Mouse (Mus musculus) natural killer cell, adult 2 months (primary cell): ENCODE results near the gene Lactb.

Experiments
- DNase-seq, 2 experiments: peaks; one replicate each; pipeline ENCODE4 v3.0.0; 2022; ENCODE audit warnings: low spot score in 2 of 2

The Lactb gene

DNA sequence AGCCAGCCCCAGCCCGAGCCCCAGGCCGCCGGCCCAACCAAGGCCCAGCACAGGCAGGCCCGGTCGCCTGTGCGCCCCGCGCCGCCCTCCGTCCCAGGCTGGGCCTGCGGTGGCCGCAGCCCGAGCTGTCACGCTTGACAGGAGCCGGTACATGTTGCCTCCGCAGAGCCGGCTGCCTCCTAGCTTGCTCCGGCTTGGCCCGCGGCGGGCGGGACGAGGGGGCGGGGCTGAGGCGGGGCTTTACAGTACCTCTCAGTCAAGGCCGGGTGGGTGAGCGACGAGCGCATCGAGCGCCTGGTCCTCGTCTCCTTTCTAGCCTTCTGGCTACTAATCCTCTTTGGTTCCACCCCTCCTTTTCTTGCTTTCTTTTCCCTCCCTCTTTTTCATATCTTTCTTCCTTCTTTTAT lies at the start of gene Lactb:
TSS of gene Lactb (minus strand) at position 246 of the 407 bp plus-strand sequence.
- DNase-seq, result peak; percentile 89 to 91

DNA sequence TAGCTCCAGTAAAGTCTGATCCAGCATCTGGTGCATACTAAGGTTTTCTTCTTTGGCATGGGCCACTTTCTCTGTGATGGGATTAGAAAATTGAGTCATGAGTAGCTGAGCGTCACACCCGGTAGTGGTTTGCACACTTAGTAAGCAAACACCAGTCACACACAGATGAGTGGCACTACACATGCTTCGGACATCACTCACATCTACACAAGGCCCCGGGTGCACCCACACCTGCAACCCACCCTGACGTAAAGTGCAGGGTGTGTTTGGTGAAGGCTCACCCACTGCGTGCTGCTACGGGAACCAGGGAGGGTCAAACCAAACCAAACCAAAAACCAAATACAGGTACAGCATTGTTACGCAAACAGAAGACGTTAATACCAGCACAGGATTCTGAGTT lies 48.1 kb upstream of the Lactb start:
- no peak for DNase-seq

DNA sequence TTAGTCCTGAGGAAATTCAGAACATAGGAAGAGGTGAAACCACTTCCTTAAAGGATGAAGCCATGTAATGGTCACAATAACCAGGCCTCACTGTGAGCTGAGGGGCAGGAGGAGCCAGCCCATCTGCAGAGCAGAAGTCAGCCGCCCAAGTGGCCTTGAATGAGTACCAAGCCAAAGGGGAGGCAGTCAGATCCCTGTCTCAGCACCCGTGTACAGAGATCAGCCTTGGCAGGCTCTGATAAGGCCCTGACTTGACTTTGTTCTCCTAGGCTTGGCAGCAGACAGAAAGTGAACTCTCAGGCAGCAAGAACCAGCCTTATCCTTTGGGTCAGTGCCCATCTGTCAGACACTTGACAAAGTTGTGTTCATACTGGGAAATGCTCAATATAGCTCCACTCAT lies 44.8 kb upstream of the Lactb start:
- no peak for DNase-seq

DNA sequence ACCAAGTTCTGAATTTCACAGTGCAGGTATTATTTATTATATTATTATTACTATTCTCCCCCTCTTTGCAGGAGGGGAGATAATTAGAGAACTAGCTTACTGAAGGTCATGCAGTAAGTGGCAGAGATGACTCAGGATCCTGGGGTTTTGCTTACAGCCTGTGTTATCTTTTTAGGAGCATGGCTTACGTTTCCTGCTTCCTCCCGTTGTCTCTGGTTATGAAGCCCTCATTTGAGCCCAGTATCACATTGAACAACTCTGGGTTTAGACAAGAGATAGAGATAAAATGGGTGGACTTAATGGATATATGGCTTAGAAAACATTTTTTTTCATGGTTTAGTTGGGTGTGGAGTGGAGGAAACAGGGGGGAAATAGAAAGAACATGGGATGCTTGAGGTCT lies 38.2 kb upstream of the Lactb start:
- DNase-seq, result no peak

DNA sequence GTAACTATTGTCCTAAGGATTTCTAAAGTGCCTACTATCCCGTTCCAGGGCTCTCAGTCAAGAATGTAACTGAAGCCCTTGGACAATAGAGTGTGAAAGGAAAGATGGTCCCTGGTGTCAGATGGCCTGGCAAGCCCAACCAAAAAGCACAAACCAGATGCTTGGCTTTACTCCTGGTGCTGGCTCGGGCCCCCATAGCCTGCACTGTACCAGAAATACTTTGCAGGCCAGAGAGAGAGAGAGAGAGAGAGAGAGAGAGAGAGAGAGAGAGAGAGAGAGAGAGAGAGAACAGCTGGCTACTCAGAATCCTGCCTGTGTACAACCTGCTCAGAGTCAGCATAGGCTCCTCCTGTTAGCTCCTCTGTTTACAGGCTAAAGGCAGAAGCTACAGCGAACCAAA lies 37.2 kb upstream of the Lactb start:
- no peak for DNase-seq

DNA sequence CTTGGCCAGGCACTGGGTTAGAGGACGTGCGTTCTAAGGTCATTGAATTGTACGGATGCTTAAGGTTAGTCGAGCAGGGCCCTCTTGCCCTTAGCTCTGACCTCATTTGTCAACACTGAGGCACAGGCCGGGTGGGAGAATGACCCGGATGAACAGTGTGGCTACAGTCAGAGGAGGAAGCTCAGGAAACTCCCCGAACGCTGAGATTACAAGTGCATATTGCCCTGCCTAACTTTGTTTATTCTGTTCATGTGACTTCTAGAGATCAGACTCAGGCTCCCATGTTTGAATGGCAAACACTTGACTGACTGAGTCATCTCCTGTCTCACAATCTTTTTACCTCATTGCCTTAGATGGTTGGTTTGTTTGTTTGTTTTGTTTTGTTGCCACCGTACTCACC lies 36.2 kb upstream of the Lactb start:
- no peak for DNase-seq

DNA sequence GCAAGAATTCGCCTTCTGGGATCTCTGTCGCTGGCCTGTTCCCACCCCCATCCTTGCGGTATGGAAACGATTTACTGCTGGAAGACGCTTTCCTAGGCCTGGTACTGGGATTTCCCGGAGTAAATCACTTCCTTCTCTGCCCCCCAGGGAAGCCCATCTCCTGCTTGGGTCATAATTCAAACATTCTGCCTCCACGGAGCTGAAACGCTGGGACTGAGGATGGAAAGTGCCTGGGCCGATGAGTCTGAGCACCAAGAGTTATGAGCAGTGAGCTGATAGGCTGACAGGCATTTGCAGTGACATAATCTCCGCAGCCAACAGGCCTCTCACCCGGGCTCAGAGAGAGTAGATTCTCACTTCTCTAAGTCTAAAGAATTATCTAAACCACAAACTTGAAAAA lies 33.5 kb upstream of the Lactb start:
- DNase-seq, result no peak

DNA sequence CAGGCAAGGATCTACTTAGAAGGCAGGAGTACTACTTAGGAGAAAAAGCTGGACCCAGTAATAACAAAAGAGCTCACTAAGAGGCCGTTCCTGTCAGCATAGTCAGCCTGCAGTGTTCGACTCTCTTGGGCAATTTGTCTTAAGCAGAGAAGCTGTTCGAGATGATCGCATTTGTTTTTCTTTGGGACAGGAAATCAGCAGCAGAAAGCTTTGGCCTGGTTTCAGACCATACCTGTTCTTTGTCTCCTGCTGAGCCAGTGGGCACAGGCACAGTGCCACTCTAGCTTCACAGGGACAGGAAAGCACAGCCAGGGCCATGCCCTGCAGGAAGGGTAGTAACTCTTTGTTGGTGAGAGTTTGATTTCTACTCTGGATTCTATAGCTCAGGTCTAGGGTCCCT lies 31.1 kb upstream of the Lactb start:
- no peak for DNase-seq

DNA sequence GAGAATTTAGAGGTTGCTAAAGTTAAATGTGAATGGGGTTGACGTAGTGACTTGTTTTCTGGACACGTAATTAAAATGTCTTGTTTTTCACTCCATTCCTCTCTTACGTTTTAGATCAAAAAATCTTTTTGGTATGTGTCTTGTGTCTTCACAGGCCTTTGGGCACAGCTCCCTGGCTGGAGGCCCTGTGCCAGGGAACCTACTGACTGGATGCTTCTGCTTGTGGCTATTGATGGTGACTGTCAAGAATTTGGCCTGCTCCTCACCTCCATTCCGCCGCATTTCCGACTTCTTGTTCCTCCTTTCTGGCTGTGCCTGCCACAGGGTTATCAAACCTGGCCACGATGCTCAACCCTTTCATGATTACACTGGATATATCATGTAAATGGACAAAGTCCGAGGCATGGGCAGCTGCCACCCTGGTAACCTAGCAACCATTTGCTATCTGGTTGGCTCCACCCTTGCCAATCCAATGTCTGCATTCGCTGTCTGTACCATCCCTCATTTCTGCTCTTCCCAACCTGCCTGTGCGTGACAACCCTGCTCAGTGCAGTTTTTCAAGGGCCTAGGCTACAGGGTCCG lies 30.0 kb upstream of the Lactb start:
- DNase-seq, result no peak

DNA sequence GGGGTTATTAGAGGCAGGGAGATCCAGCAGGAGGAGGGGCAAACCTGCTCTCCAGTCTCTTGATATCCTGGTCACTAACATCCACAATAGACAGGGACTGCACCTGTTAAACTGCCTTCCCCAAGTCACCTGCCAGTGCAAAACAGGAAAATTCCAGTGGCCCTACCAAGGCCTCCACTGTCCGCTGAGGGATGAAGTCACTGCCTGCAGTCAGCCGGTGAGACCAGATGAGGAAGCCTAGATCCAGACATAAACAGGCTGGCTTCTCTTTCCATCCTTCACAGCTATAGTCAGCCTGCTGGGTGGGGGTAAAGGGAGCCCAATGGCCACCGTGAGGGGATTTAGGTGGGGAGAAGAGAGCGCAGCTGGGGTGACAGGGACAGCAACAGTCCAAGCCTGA lies 28.4 kb upstream of the Lactb start:
- no peak for DNase-seq

DNA sequence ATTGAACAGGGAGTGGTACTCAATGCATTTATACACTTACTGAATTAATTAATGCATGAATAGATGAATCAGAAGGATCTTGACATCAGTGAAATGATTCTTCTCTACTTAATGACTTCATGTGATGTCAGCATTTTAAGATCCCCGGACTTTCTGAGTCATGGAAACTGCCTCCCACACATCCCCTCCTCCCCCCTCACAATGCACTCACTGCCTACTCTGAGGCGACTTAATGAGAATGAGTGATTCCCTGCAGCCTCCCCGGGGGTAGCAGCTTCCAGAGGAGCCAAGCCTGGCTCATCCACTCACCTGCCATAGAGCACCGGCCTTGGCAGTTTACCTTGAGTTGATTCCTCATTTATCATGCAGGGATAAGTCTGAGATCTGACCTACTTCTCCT lies 27.9 kb upstream of the Lactb start:
- DNase-seq, result no peak

DNA sequence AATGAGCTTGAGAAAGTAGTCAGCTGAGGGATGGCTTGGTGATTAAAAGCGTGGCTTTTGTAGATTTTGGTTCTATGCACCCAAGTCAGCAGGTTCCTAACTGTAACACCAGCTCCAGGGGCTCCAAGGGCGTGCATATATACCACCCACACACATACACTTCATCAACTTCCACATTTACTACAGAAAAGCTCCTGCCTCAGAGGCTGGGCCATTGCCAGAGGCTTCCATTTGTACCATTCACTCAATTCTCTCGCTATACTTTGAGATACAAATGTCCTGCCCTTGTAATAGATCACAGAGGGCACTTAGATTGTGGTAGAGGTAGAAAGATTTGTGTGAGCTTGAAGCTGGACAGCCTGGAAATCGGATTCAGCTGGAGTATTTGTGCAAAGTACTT lies 26.2 kb upstream of the Lactb start:
- DNase-seq, result no peak

DNA sequence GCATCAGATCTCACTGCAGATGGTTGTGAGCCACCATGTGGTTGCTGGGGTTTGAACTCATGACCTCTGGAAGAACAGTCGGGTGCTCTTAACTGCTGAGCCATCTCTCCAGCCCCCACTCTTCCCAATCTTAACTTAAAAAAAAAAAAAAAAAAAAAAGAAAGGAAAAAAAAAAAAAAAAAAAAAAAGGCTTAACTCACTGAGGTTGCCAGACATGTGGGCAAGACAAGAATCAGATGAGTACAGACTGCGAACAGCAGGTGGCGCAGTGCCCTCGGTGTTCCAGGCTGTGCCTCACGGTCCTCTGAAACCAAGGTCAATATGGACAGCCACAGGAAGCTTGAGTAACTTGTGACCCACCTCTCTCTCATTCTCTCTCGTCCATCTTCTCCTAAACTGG lies 25.8 kb upstream of the Lactb start:
- peak; percentile 57 to 71 for DNase-seq

DNA sequence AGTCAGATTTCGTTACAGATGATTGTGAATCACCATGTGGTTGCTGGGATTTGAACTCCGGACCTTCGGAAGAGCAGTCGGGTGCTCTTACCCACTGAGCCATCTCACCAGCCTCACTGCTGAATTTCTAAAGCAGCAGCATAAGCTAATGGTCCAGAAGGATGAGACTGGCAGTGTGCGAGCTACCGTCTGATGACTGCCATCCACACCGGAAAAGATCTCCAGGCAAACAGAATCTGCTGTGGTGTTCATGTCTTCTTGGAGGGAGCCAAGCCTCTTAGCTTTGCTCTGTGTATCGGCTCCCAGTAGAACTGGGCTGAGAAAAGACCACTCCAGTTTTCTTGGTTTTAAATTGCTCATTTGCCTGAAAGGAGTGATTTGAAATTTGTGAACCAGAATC lies 24.4 kb upstream of the Lactb start:
- no peak for DNase-seq

DNA sequence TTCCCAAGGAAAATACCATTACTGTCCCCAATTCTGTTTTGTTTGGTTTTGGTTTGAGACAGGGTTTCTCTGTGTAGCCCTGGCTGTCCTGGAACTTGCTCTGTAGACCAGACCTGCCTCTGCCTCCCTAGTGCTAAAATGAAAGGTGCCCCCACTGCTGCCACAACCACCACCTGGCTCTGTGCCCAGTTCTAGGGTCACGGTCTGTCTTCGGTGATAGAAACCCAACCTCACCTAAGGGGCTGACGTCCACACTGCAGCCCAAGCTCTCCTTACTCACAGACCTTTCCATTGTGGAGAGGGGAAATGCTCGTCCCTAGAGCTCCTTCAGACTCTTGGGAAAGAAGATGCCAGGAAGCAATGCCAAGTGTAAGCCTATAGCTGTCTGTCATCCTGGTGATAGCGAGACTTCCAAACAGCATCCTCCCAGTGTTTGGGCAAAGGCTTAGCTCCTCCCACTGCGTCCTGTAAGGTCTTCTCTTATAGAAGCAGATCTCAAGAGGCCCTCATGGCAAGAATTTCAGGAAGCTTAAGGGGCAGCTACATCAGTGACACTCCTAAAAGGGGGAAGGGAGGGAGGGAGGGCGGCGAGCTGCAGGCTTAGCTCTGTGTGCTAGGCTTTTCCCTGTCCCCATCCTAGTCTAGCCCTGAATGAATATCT lies 16.6 kb upstream of the Lactb start:
- DNase-seq, result no peak

DNA sequence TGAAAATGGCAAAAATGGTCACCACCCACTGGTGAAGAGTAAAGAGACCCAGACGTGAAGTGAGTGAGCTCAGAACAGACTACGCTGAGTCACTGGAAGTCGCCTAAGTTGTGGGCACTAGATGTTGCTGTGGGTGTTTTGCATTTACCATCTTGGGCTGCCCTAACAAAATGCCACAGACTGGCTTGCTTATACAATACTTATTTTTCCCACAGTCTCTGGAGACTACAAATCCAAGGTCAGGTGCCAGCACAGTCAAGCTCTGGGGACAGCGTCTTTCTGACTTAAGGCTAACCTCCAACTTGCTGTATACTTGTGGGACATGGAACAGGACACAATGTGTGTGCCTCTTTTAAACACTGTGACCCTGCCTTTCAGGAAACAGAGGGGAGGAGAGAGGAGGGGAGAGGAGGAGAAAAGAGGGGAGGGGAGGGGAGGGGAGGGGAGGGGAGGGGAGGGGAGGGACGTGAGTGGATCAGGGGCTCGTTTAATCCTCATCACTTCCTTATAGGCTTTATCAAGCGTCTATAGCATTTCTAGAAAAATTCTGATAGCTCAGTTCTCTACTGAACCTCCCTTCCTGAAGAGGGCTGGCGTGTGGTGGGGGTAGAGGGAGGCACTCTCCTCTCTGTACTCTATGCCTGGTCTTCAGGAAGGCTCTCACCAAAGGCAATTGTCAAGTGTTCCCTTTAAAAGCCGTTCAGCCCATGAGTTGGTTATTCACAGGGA lies 15.9 kb upstream of the Lactb start:
- no peak for DNase-seq

DNA sequence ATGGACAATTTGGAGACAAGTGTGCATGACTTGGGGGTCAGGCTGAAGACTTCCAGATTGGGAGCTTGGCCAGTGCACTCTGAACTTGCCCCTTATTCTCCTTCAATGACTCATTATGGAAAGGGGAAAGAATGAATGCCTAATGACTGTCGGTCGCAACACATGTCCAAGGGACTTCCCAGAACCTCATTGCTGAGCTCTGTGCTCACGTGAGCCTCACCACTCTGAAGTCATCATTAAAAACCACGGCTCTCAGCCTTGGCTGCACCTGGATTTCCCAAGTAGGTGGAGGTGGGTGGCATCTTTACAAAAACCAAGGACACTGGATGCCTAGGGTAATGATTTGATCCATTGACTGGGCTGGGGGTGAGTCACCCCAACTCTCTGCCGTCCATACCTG lies 14.8 kb upstream of the Lactb start:
- DNase-seq, result no peak

DNA sequence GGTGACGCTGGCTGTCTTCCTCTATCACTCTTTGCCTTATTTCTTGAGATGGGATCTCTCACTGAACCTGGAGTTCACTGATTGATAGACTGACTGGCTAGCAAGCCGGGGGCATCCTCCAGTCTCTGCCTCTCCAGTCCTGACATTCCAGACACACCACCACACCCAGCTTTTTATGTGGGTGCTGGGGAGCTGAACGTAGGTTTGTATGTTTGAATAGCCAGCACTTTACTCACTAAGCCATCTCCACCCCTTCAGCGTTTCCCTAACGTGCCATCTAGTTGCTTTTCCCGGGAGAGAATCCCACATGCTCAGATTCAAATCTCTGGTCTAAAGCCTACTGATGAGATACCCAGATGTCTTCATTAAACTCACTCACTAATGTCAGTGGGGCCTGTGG lies 14.3 kb upstream of the Lactb start:
- no peak for DNase-seq

DNA sequence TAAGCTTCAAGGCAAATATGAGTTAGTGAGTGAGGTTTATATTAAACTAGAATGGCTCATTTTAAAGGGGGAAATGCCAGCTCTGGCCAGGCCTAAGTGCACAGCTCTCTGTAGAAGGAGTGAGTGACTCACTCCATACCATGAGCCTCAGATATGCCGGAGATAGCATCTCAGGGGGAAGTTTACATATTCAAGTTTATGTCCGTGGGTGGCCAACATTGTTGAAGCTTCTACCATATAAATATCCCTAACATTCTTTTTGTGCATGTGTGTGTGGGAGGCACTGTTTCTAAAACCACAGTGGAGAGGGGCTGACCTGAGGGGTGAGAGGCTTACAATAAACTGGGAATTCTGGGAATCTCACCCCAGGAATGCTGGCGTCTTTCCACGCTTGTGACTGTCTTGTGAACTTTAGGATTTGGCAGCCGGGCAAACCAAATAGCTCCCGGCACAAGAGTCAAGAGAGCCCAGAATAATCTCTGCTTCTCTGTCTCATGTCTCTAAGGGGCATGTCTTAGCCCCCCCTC lies 13.7 kb upstream of the Lactb start:
- DNase-seq, result no peak

DNA sequence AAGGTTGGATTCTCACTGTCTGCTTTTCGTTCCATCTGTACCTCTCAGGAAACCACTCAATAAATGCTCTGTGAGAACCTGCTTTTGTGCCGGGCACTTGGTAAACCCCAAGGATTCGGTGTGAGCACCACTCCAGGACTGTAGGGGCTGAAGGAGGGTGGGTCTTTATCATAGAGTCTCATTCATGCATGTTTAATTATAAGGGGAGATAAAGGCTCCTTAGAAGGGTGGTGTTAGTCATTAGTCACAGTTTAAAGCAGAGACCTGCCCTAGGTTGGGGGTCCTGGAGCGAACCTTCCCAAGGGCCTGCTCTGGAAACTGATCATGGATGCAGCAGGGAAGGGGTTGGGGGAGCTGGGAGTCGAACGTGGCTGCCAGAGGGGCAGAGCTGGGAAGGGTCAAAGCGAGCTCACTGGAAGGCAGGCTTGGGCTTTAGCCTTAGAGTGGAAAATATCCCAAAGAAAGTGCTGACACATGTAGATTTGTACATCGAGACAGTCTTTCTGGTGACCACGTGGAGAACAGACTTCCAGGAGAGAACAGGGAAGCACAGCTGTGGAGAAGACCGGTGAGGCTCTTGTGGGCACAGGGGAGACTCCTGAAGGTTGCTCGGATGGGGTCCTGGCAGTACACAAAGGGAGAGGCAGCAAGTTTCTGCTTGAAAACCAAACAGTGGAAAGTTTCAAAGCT lies 13.1 kb upstream of the Lactb start:
- DNase-seq, result no peak

DNA sequence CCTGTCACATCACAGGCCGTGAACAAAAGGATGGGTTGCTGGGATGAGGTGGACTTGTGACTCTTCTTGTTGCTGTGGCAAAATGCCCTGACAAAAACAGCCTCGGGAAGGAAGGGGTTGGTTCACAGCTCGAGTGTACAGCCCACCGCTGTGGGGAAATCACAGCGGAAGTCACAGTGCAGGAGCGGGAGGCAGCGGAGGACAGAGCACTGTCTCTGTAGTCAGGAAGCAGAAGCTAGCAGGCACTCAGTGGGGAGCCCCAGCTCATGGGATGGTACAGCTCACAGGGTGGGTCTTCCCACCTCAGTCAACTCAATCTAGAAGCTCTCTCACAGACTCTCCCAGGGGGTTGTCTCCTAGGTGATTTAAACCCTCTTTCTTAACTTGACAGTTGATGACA lies 10.1 kb upstream of the Lactb start:
- peak; percentile 17 to 40 for DNase-seq

DNA sequence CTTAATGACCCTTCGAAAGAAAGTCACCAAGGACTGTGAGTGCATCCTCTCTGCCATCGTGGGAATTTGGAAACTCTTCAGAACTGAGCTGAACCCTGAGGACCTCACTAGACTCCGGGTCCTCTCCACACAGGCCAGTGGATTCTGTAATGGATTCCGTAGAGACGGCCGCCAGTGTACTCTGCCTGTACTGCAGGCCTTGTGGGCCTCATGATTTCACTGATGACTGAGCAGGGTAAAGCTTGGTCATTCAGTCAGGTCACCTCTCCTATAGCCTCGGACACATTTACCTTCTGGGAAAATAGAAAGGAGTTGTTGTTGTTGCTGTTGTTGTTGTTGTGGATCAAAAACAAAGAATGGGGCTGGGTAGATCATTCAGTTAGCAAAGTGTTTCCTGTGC lies 6.8 kb upstream of the Lactb start:
- DNase-seq, result no peak

DNA sequence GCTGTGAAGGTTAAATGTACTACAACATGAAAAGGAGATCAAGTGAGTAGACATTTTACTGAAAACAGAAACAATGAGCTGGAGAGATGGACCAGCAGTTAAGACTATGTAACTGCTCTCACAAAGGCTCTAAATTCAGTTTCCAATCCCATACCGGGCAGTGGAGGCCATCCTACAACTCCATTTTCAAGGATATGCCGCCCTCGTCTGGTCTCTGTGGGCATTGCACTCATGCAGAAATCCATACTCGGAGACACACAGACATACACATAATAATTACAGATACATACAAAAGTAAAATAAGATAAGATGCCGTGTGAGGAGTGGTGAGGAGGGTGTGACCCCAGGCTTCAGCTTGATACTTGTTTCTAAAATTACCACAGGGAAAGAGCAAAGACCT lies 5.2 kb upstream of the Lactb start:
- peak; percentile 59 to 76 for DNase-seq
